In the genomic region with DNA sequence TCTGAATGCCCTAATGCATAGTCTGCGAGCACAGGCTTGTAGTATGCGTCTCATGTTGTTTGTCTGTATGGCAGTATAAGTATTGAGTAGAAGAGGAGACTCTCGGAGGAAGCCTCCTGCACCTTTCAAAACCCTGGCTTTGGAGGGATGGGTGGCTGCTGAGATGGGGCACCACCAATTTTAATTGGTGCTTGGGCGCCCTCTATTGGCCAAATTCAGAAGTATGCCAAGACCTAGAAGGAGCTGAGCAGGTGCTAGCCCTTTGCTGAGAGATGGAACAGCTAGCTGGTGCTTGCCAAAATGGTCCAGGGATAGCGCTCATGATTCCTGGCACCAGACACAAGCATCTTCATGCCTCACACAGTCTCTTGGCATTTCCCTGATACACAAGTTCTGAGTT, we compare ENCODE assay signal across 9 mouse cellular contexts. TPM values are rescaled to one million over a fixed set of nuclear protein-coding genes. Genes with fewer than 3 reads are reported as not detected.
DNase-seq lines count a peak whose midpoint lies in the region; ATAC-seq and TF ChIP-seq lines count a peak whose summit lies in the region.
"Had no signal": no experiment of that assay in that cellular context is flagged by ENCODE, and none has a peak within 500 bp of the region (broad histone marks: within the 10 kb centered on the region; RNA-seq: fewer than 3 reads in every experiment).

No protein-coding gene starts in this region.

- peak; percentile 31 for ATAC-seq in embryonic facial prominence, embryonic 14.5 days (ENCODE audit: low read depth)
- 0 out of 2 replicates have a peak, but pooled peaks have one; percentile 12 for ATAC-seq in heart, postnatal 0 days (ENCODE audit: insufficient read depth, low read depth)
- ATAC-seq in megakaryocyte progenitor cell, adult 5-6 weeks (replicated peaks; ENCODE audit: poor library complexity), result peak; percentile 74

- no peaks in the 10 kb centered on the region for H3K9me3 ChIP-seq in MEL (replicated peaks; ENCODE audit: insufficient read depth, low read length)
- H3K9me3 ChIP-seq in embryonic facial prominence, embryonic 14.5 days (ENCODE audit: control insufficient read depth, low read length), result no peaks in the 10 kb centered on the region
- no peaks in the 10 kb centered on the region for H3K9me3 ChIP-seq in heart, postnatal 0 days (replicated peaks; ENCODE audit: control insufficient read depth, low read length)
- H3K9me3 ChIP-seq: limb, embryonic 15.5 days had no signal

- no peak overlapping the region for H3K9ac ChIP-seq in MEL (ENCODE audit: control insufficient read depth, low read depth, low read length, poor library complexity, severe bottlenecking)
- H3K9ac ChIP-seq in embryonic facial prominence, embryonic 14.5 days (ENCODE audit: low read depth, low read length), result no peak overlapping the region
- no peak overlapping the region for H3K9ac ChIP-seq in heart, postnatal 0 days (replicated peaks; ENCODE audit: low read depth, low read length)
- H3K9ac ChIP-seq: limb, embryonic 15.5 days had no signal

- peak; percentile 85 for DNase-seq in MEL (ENCODE audit: low read depth, low spot score)
- DNase-seq in embryonic facial prominence, embryonic 14.5 days (ENCODE audit: low spot score), result peak; percentile 76
- peak; percentile 76 for DNase-seq in heart, postnatal 0 days (ENCODE audit: low spot score)
- peak; percentile 76 for DNase-seq in layer of hippocampus, postnatal 36 days
- DNase-seq in yolk sac, embryonic 10.5 days (ENCODE audit: low spot score), result peak; percentile 68

- no peak overlapping the region for H3K27ac ChIP-seq in MEL (ENCODE audit: control insufficient read depth, low read depth, low read length)
- H3K27ac ChIP-seq in bone marrow, adult 2 months (ENCODE audit: control insufficient read depth, insufficient read depth, low read depth, low read length, poor library complexity), result no peak overlapping the region
- no peak overlapping the region for H3K27ac ChIP-seq in embryonic facial prominence, embryonic 14.5 days (replicated peaks; ENCODE audit: low read depth, low read length)
- H3K27ac ChIP-seq in heart, postnatal 0 days (ENCODE audit: low read depth), result peak overlapping the region; percentile 93
- H3K27ac ChIP-seq in small intestine, adult 2 months (ENCODE audit: insufficient read depth, low read depth, low read length), result peak overlapping the region; percentile 73; the same call in 1 of the 2 replicates

- TF ChIP-seq CTCF in MEL (IDR thresholded peaks at IDR 0.05 in 2 of 3, conservative IDR thresholded peaks at IDR 0.05 in 1 of 3; ENCODE audit: control insufficient read depth in 1 of 3, insufficient read depth in 1 of 3, low read depth in 2 of 3, low read length in 3 of 3, poor library complexity in 1 of 3, severe bottlenecking in 1 of 3), result peak; percentile 75 to 97 (median 86)
- TF ChIP-seq CTCF in bone marrow, adult 2 months (IDR thresholded peaks at IDR 0.05; ENCODE audit: control insufficient read depth, insufficient read depth, low read length), result peak; percentile 75
- peak; percentile 78 for TF ChIP-seq CTCF in heart, postnatal 0 days (IDR thresholded peaks at IDR 0.05; ENCODE audit: low read depth)
- TF ChIP-seq CTCF in small intestine, adult 2 months (IDR thresholded peaks at IDR 0.05; ENCODE audit: extremely low read depth, insufficient read length, insufficient replicate concordance, low read depth, low read length), result peak; percentile 86; the same call in 1 of the 2 replicates

- TF ChIP-seq POLR2A in MEL (IDR thresholded peaks at IDR 0.05; ENCODE audit: control insufficient read depth in 1 of 2, insufficient read depth in 1 of 2, low read depth in 1 of 2, low read length in 2 of 2, poor library complexity in 1 of 2), result no peak
- TF ChIP-seq POLR2A in bone marrow, adult 2 months (IDR thresholded peaks at IDR 0.05; ENCODE audit: borderline replicate concordance, control insufficient read depth, low read depth, low read length), result no peak
- no peak for TF ChIP-seq POLR2A in small intestine, adult 2 months (IDR thresholded peaks at IDR 0.05; ENCODE audit: low read depth, low read length)

- no peak for TF ChIP-seq EP300 in MEL (IDR thresholded peaks at IDR 0.05; ENCODE audit: low read depth in 1 of 2, low read length in 2 of 2)
- TF ChIP-seq EP300 in heart, postnatal 0 days (IDR thresholded peaks at IDR 0.05; ENCODE audit: low read depth), result no peak

- H3K4me1 ChIP-seq in MEL (ENCODE audit: control insufficient read depth in 1 of 2, insufficient read depth in 2 of 2, low read length in 2 of 2), result peaks cover 0 to 3% of the 10 kb centered on the region in 2 experiments; a peak in 2 of 4 replicates
- peaks cover 5% of the 10 kb centered on the region for H3K4me1 ChIP-seq in bone marrow, adult 2 months (ENCODE audit: control insufficient read depth, insufficient read depth, low read length)
- H3K4me1 ChIP-seq in embryonic facial prominence, embryonic 14.5 days (ENCODE audit: control insufficient read depth, insufficient read depth, low read length), result peaks cover 26% of the 10 kb centered on the region
- H3K4me1 ChIP-seq in heart, postnatal 0 days (ENCODE audit: control insufficient read depth, insufficient read depth), result peaks cover 62% of the 10 kb centered on the region
- H3K4me1 ChIP-seq in small intestine, adult 2 months (ENCODE audit: control insufficient read depth, insufficient read depth, insufficient read length, low read length), result peaks cover 40% of the 10 kb centered on the region

- WGBS in bone marrow, adult 2 months, result 30% methylated on average over 5 of the region's 5 CpGs
- WGBS in embryonic facial prominence, embryonic 14.5 days, result 34% methylated on average over 5 of the region's 5 CpGs
- WGBS in heart, postnatal 0 days, result 23% methylated on average over 5 of the region's 5 CpGs
- 19% methylated on average over 5 of the region's 5 CpGs for WGBS in small intestine, adult 2 months

- no peak overlapping the region for H3K4me3 ChIP-seq in MEL (ENCODE audit: control insufficient read depth in 1 of 2, insufficient read depth in 1 of 2, low read depth in 2 of 2, low read length in 2 of 2)
- H3K4me3 ChIP-seq in bone marrow, adult 2 months (replicated peaks; ENCODE audit: control insufficient read depth, low read depth, low read length), result no peak overlapping the region
- H3K4me3 ChIP-seq in embryonic facial prominence, embryonic 14.5 days (ENCODE audit: low read depth, low read length), result no peak overlapping the region
- H3K4me3 ChIP-seq in heart, postnatal 0 days (ENCODE audit: low read depth, low read length), result no peak overlapping the region
- H3K4me3 ChIP-seq in small intestine, adult 2 months (ENCODE audit: low read depth, low read length), result no peak overlapping the region
- H3K4me3 ChIP-seq: limb, embryonic 15.5 days had no signal

- H3K27me3 ChIP-seq in MEL (ENCODE audit: control insufficient read depth in 1 of 2, insufficient read depth in 2 of 2, low read length in 2 of 2), result no peaks in the 10 kb centered on the region
- H3K27me3 ChIP-seq in embryonic facial prominence, embryonic 14.5 days (replicated peaks; ENCODE audit: control insufficient read depth, insufficient read depth, low read length), result no peaks in the 10 kb centered on the region
- H3K27me3 ChIP-seq in heart, postnatal 0 days (ENCODE audit: control insufficient read depth, insufficient read depth, low read length), result no peaks in the 10 kb centered on the region
- H3K27me3 ChIP-seq in small intestine, adult 2 months (ENCODE audit: control insufficient read depth, insufficient read depth, low read length), result no peaks in the 10 kb centered on the region
- H3K27me3 ChIP-seq: limb, embryonic 15.5 days had no signal

- no peak overlapping the region for H3K4me2 ChIP-seq in embryonic facial prominence, embryonic 14.5 days (ENCODE audit: low read depth, low read length)
- H3K4me2 ChIP-seq in heart, postnatal 0 days (ENCODE audit: low read depth, low read length), result no peak overlapping the region
- H3K4me2 ChIP-seq: limb, embryonic 15.5 days had no signal

- H3K79me2 ChIP-seq in MEL (ENCODE audit: control insufficient read depth, insufficient read depth, low read length, poor library complexity), result no peaks in the 10 kb centered on the region

- no peaks in the 10 kb centered on the region; a peak in 1 of 4 replicates for H3K36me3 ChIP-seq in MEL (ENCODE audit: control insufficient read depth in 1 of 2, insufficient read depth in 2 of 2, low read length in 2 of 2)
- H3K36me3 ChIP-seq in embryonic facial prominence, embryonic 14.5 days (ENCODE audit: control insufficient read depth, insufficient read depth, low read length), result peaks cover 26% of the 10 kb centered on the region; the same call in 1 of the 2 replicates
- peaks cover 25% of the 10 kb centered on the region; the same call in 1 of the 2 replicates for H3K36me3 ChIP-seq in heart, postnatal 0 days (replicated peaks; ENCODE audit: control insufficient read depth, insufficient read depth, low read length)
- peaks cover 4% of the 10 kb centered on the region; the same call in 1 of the 2 replicates for H3K36me3 ChIP-seq in small intestine, adult 2 months (ENCODE audit: control insufficient read depth, insufficient read depth, low read length)

- peak; percentile 95 for TF ChIP-seq RAD21 in MEL (IDR thresholded peaks at IDR 0.05; ENCODE audit: low read depth, low read length)

RNA-seq across cellular contexts. Expression of a gene that starts 12.0 kb away (rescaled TPM):
- 1.1 and 1.5 TPM in 2 replicates for total RNA-seq in MEL (2012; rRNA removed)
- polyA plus RNA-seq in MEL (2012; ENCODE audit: insufficient read depth in 1 of 2, insufficient read length in 2 of 2, low read depth in 1 of 2, low replicate concordance in 2 of 2, missing spikeins in 1 of 2), result 1 to 10 TPM in 1 of 2 experiments, not detected in 1; 3.1 TPM
- 3.4 and 5.6 TPM in 2 replicates for polyA plus RNA-seq in bone marrow, adult 2 months (2011; ENCODE audit: insufficient read depth, insufficient read length, low replicate concordance, missing spikeins)
- polyA plus RNA-seq in embryonic facial prominence, embryonic 14.5 days (2014; fragmentation: Nextera tagmentation; extraction: Ambion mirVana), result 13.9 and 14.4 TPM in 2 replicates
- total RNA-seq in heart, postnatal 0 days (2014; rRNA removed; ENCODE audit: low replicate concordance), result 15.8 and 20.2 TPM in 2 replicates
- polyA plus RNA-seq in heart, postnatal 0 days (2015; fragmentation: Nextera tagmentation; extraction: Ambion mirVana), result 10.3 and 12.0 TPM in 2 replicates
- 1 to 10 TPM; 7.2 to 9.1 TPM for total RNA-seq in layer of hippocampus, postnatal 36 days (2021)
- 6.0 and 8.4 TPM in 2 replicates for total RNA-seq in megakaryocyte progenitor cell, adult 5-6 weeks (2015)
- 9.9 and 12.0 TPM in 2 replicates for total RNA-seq in megakaryocyte progenitor cell, adult 5-6 weeks (2017)
- 11.8 and 19.1 TPM in 2 replicates for polyA plus RNA-seq in small intestine, adult 2 months (2012; rRNA removed)

RNA-seq across cellular contexts. Expression of a gene that starts 20.4 kb away (rescaled TPM):
- not detected in 2 replicates for total RNA-seq in MEL (2012; rRNA removed)
- not detected for polyA plus RNA-seq in MEL (2012; ENCODE audit: insufficient read depth in 1 of 2, insufficient read length in 2 of 2, low read depth in 1 of 2, low replicate concordance in 2 of 2, missing spikeins in 1 of 2)
- 0.97 and 2.3 TPM in 2 replicates for polyA plus RNA-seq in bone marrow, adult 2 months (2011; ENCODE audit: insufficient read depth, insufficient read length, low replicate concordance, missing spikeins)
- polyA plus RNA-seq in embryonic facial prominence, embryonic 14.5 days (2014; fragmentation: Nextera tagmentation; extraction: Ambion mirVana), result not detected in 2 replicates
- not detected in 2 replicates for total RNA-seq in heart, postnatal 0 days (2014; rRNA removed; ENCODE audit: low replicate concordance)
- polyA plus RNA-seq in heart, postnatal 0 days (2015; fragmentation: Nextera tagmentation; extraction: Ambion mirVana), result 0.08 TPM in 1 of 2 replicates, not detected in the other
- 1 to 10 TPM in 1 of 2 experiments, under 1 TPM in 1; 0.67 to 1.7 TPM for total RNA-seq in layer of hippocampus, postnatal 36 days (2021)
- total RNA-seq in megakaryocyte progenitor cell, adult 5-6 weeks (2015), result 6.0 and 9.8 TPM in 2 replicates
- total RNA-seq in megakaryocyte progenitor cell, adult 5-6 weeks (2017), result 3.2 and 5.2 TPM in 2 replicates
- 0.20 and 0.28 TPM in 2 replicates for polyA plus RNA-seq in small intestine, adult 2 months (2012; rRNA removed)

RNA-seq across cellular contexts. Expression of a gene that starts 24.5 kb away (rescaled TPM):
- total RNA-seq in MEL (2012; rRNA removed), result 34.8 and 42.9 TPM in 2 replicates
- 10 to 100 TPM in 1 of 2 experiments, not detected in 1; 44.2 TPM for polyA plus RNA-seq in MEL (2012; ENCODE audit: insufficient read depth in 1 of 2, insufficient read length in 2 of 2, low read depth in 1 of 2, low replicate concordance in 2 of 2, missing spikeins in 1 of 2)
- polyA plus RNA-seq in bone marrow, adult 2 months (2011; ENCODE audit: insufficient read depth, insufficient read length, low replicate concordance, missing spikeins), result 11.2 and 25.5 TPM in 2 replicates
- 39.1 and 40.5 TPM in 2 replicates for polyA plus RNA-seq in embryonic facial prominence, embryonic 14.5 days (2014; fragmentation: Nextera tagmentation; extraction: Ambion mirVana)
- total RNA-seq in heart, postnatal 0 days (2014; rRNA removed; ENCODE audit: low replicate concordance), result 44.6 and 64.1 TPM in 2 replicates
- 26.8 and 26.9 TPM in 2 replicates for polyA plus RNA-seq in heart, postnatal 0 days (2015; fragmentation: Nextera tagmentation; extraction: Ambion mirVana)
- 10 to 100 TPM; 27.0 to 28.0 TPM for total RNA-seq in layer of hippocampus, postnatal 36 days (2021)
- 19.8 and 28.1 TPM in 2 replicates for total RNA-seq in megakaryocyte progenitor cell, adult 5-6 weeks (2015)
- 28.0 and 31.7 TPM in 2 replicates for total RNA-seq in megakaryocyte progenitor cell, adult 5-6 weeks (2017)
- 26.3 and 38.9 TPM in 2 replicates for polyA plus RNA-seq in small intestine, adult 2 months (2012; rRNA removed)

RNA-seq across cellular contexts. Expression of a gene that starts 29.2 kb away (rescaled TPM):
- total RNA-seq in MEL (2012; rRNA removed), result 70.8 and 75.9 TPM in 2 replicates
- polyA plus RNA-seq in MEL (2012; ENCODE audit: insufficient read depth in 1 of 2, insufficient read length in 2 of 2, low read depth in 1 of 2, low replicate concordance in 2 of 2, missing spikeins in 1 of 2), result 10 to 100 TPM in 1 of 2 experiments, not detected in 1; 57.5 TPM
- polyA plus RNA-seq in bone marrow, adult 2 months (2011; ENCODE audit: insufficient read depth, insufficient read length, low replicate concordance, missing spikeins), result 15.3 and 23.6 TPM in 2 replicates
- polyA plus RNA-seq in embryonic facial prominence, embryonic 14.5 days (2014; fragmentation: Nextera tagmentation; extraction: Ambion mirVana), result 45.8 and 55.2 TPM in 2 replicates
- 21.8 and 46.6 TPM in 2 replicates for total RNA-seq in heart, postnatal 0 days (2014; rRNA removed; ENCODE audit: low replicate concordance)
- polyA plus RNA-seq in heart, postnatal 0 days (2015; fragmentation: Nextera tagmentation; extraction: Ambion mirVana), result 26.7 and 29.0 TPM in 2 replicates
- 10 to 100 TPM; 42.1 to 53.7 TPM for total RNA-seq in layer of hippocampus, postnatal 36 days (2021)
- 76.4 and 83.6 TPM in 2 replicates for total RNA-seq in megakaryocyte progenitor cell, adult 5-6 weeks (2015)
- 84.7 and 90.0 TPM in 2 replicates for total RNA-seq in megakaryocyte progenitor cell, adult 5-6 weeks (2017)
- polyA plus RNA-seq in small intestine, adult 2 months (2012; rRNA removed), result 54.1 and 100 TPM in 2 replicates

RNA-seq across cellular contexts. Expression of a gene that starts 37.4 kb away (rescaled TPM):
- total RNA-seq in MEL (2012; rRNA removed), result 9.1 and 14.5 TPM in 2 replicates
- 1 to 10 TPM in 1 of 2 experiments, not detected in 1; 8.2 TPM for polyA plus RNA-seq in MEL (2012; ENCODE audit: insufficient read depth in 1 of 2, insufficient read length in 2 of 2, low read depth in 1 of 2, low replicate concordance in 2 of 2, missing spikeins in 1 of 2)
- 12.6 and 14.3 TPM in 2 replicates for polyA plus RNA-seq in bone marrow, adult 2 months (2011; ENCODE audit: insufficient read depth, insufficient read length, low replicate concordance, missing spikeins)
- 27.2 and 34.4 TPM in 2 replicates for polyA plus RNA-seq in embryonic facial prominence, embryonic 14.5 days (2014; fragmentation: Nextera tagmentation; extraction: Ambion mirVana)
- total RNA-seq in heart, postnatal 0 days (2014; rRNA removed; ENCODE audit: low replicate concordance), result 1.2 and 7.3 TPM in 2 replicates
- 10.3 and 12.0 TPM in 2 replicates for polyA plus RNA-seq in heart, postnatal 0 days (2015; fragmentation: Nextera tagmentation; extraction: Ambion mirVana)
- 1 to 10 TPM; 3.6 to 3.9 TPM for total RNA-seq in layer of hippocampus, postnatal 36 days (2021)
- 32.7 and 40.2 TPM in 2 replicates for total RNA-seq in megakaryocyte progenitor cell, adult 5-6 weeks (2015)
- 58.6 and 67.8 TPM in 2 replicates for total RNA-seq in megakaryocyte progenitor cell, adult 5-6 weeks (2017)
- polyA plus RNA-seq in small intestine, adult 2 months (2012; rRNA removed), result 0.22 and 0.46 TPM in 2 replicates

Comparison
In these comparisons a context has a peak if more than half of its experiments do, and no peak if none do; other contexts are left out.
1. H3K27ac ChIP-seq: peak in heart, postnatal 0 days (single experiment) and small intestine, adult 2 months (single experiment); none in MEL (single experiment), bone marrow, adult 2 months (single experiment) and embryonic facial prominence, embryonic 14.5 days (single experiment).
2. ATAC-seq: peak in every context shown above with its lines; median percentile 74 in megakaryocyte progenitor cell, adult 5-6 weeks; 31 in embryonic facial prominence, embryonic 14.5 days; 12 in heart, postnatal 0 days.
3. Peak in every context shown above with its lines, with median percentiles within 50 percentile points of each other: DNase-seq and CTCF ChIP-seq.